Mouse (Mus musculus) E14TG2a.4 (cell line): Measurements from ENCODE around the gene Ceacam19.

ENCODE experiments used
- H3K27me3 ChIP-seq: 2 replicates; pipeline ENCODE4 v1.6.1; 2014; ENCODE audit warnings: low read length, control low read depth; ENCODE audit not compliant: insufficient read depth
- H3K36me3 ChIP-seq: 2 replicates; pipeline ENCODE4 v1.6.1; 2014; ENCODE audit warnings: low read length, control low read depth; ENCODE audit not compliant: insufficient read depth
- H3K4me1 ChIP-seq: replicated peaks from 2 replicates; pipeline ENCODE4 v1.6.1; 2014; ENCODE audit warnings: low read depth, low read length, control low read depth
- H3K4me3 ChIP-seq: replicated peaks from 2 replicates; pipeline ENCODE4 v1.5.1; 2014; ENCODE audit warnings: mild to moderate bottlenecking, low read length
- H3K9me3 ChIP-seq: 2 replicates; pipeline ENCODE4 v1.6.1; 2014; ENCODE audit warnings: low read length, control low read depth
- CTCF ChIP-seq: conservative IDR thresholded peaks from 2 replicates; pipeline ENCODE4 v1.5.1; 2014; ENCODE audit warnings: low read length
- NANOG ChIP-seq: IDR thresholded peaks from 2 replicates; pipeline ENCODE4 v1.6.1; 2014; ENCODE audit warnings: borderline replicate concordance, low read length, mixed read lengths
- POU5F1 ChIP-seq: IDR thresholded peaks from 2 replicates; pipeline ENCODE4 v1.6.1; 2014; ENCODE audit warnings: low read length, borderline replicate concordance

Ceacam19 gene

DNA sequence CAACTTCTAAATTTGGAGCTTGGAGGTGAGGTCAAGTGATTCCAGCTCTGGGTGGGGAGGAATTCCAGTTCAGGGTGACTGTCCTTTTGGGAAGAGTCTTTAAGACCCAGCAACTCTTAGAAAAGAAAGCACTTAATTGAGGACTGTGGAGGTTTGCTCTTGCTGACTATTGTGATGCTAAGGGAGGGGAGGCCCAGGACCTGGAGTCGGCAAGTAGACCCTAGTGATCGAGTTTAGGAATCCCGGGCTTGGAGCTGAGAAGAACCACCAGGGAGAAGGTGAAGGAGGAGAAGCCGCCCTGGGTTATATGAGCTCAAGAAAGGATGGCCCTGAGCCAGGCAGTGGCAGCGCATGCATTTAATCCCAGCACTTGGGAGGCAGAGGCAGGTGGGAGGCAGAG, 40.7 kb upstream of the Ceacam19 start:
- Histone ChIP-seq H3K9me3 (no peaks in the 10 kb centered on the region), H3K27me3 (no peaks in the 10 kb centered on the region), H3K4me3 (0 out of 2 replicates have a peak overlapping the region, but pooled peaks have one; percentile 23), H3K4me1 (peaks cover 68% of the 10 kb centered on the region), H3K36me3 (no peaks in the 10 kb centered on the region)
- TF ChIP-seq NANOG (no peak), POU5F1 (peak; percentile 82)

DNA sequence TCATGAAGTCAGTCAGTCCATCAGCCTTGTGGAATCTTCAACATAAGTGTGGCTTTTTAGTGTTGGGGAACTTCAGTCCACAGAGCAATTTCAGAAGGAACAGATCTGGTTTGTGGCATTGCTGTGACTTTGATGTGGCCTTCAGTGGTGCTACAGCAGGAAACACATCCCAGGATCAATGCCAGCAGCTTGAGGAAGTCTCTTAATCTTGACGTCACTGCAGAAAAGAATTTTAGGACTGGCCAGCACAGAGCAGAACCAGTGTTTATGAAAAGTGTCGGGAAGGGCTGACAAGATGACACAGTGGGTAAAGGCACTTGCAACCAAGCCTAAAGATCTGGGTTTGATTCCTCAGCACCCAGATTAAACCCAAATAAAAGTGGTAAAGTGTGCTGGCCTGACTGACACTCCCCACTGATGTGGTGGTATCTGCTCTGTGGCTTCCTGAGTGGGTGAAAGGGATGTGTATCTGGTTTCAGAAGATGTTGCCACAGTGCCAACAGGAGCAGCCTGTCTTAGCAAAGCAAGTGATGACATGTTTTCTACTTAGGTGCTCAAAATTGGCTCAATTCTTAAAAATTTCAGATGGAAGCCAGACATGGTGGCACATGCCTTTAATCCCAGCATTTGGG, 39.2 kb upstream of the Ceacam19 start:
- Histone ChIP-seq H3K9me3 (no peaks in the 10 kb centered on the region), H3K4me3 (no peak overlapping the region), H3K27me3 (no peaks in the 10 kb centered on the region), H3K4me1 (peaks cover 72% of the 10 kb centered on the region), H3K36me3 (no peaks in the 10 kb centered on the region)
- TF ChIP-seq POU5F1: no peak
- no peak for TF ChIP-seq NANOG
- TF ChIP-seq CTCF: no peak

GRCm38 (mm10) chr7:19925376-19925775, 37.6 kb upstream of the Ceacam19 start:
- Histone ChIP-seq H3K36me3 (no peaks in the 10 kb centered on the region), H3K4me3 (no peak overlapping the region), H3K4me1 (peaks cover 68% of the 10 kb centered on the region), H3K9me3 (no peaks in the 10 kb centered on the region), H3K27me3 (no peaks in the 10 kb centered on the region)
- TF ChIP-seq POU5F1 (no peak), CTCF (no peak), NANOG (no peak)

- no peak overlapping the region for H3K4me3 ChIP-seq
- TF ChIP-seq NANOG: no peak
These were observed 36.0 kb upstream of the Ceacam19 start for GRCm38 (mm10) chr7:19923797-19924196.

GRCm38 (mm10) chr7:19923354-19923753, 35.6 kb upstream of the Ceacam19 start:
- no peak overlapping the region for H3K4me3 ChIP-seq
- H3K36me3 ChIP-seq: peaks cover 10% of the 10 kb centered on the region
- no peaks in the 10 kb centered on the region for H3K9me3 ChIP-seq
- peaks cover 59% of the 10 kb centered on the region for H3K4me1 ChIP-seq
- no peaks in the 10 kb centered on the region for H3K27me3 ChIP-seq
- TF ChIP-seq NANOG (no peak), POU5F1 (no peak), CTCF (no peak)

More at GRCm38 (mm10) chr7:19923797-19924196, 36.0 kb upstream of the Ceacam19 start:
- H3K27me3 ChIP-seq: no peaks in the 10 kb centered on the region
- peaks cover 5% of the 10 kb centered on the region for H3K36me3 ChIP-seq
- H3K9me3 ChIP-seq: no peaks in the 10 kb centered on the region
- H3K4me1 ChIP-seq: peaks cover 63% of the 10 kb centered on the region

DNA sequence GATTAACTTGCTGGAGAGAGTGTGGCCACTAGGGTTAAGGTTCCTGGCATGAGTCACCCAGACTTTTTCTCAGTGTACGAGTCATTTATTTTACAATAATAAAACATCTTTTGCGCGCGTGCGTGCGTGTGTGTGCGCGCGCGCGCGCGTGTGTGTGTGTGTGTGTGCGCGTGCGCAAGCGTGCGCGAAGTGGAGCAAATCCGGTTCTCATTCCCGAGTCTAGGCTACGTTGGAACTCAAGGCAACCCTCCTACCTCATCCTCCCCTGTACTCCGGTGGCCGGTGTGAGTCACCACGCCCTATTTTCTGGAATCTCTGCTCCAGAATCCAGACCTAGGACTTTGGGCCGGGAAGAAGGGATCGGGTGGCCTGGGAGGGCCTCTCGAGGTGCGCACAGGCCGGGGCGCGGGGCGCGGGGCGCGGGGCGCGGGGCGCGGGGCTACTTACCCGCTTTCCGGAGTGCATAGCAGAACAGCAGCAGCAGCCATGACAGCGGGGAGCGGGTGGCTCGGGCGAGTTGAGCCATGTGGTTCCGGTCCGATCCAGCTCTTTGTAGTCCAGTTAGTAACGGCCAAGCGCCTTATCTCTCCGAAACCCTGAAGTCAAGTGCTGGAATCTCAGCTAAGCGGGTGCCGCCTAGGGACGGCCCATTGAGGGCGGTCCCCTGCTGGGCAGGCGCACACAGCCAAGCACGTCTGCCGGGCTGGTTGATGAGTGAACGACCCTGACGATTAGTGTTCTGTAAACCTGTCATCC, 32.9 kb upstream of the Ceacam19 start, which contains the start of gene Pvr:
Gene Pvr (minus strand): TSS at position 655 of the 756 bp plus-strand sequence.
- TF ChIP-seq POU5F1 (no peak), NANOG (no peak), CTCF (no peak)
- no peaks in the 10 kb centered on the region for H3K9me3 ChIP-seq
- H3K36me3 ChIP-seq: peaks cover 36% of the 10 kb centered on the region
- no peaks in the 10 kb centered on the region for H3K27me3 ChIP-seq
- peak within 1 kb of the TSS; percentile 83 for H3K4me3 ChIP-seq
- H3K4me1 ChIP-seq: peaks cover 56% of the 10 kb centered on the region

DNA sequence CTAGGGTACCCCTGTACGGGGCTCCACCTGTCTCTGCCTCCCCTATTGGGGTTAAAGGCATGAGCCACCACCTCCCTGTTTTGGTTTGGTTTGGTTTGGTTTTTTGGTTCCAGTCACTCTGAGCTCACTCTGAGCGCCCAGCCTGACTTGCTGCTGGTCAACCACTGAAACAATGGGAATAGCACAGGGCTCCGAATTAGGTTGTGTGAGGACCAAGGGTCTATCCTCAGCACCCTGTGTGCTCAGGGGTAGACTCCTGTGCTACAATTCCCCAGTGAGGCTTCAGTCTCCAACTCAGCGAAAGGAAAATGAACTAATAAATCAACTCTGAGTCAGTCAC, 32.4 kb upstream of the Ceacam19 start:
- TF ChIP-seq CTCF (no peak), POU5F1 (no peak), NANOG (no peak)
- no peaks in the 10 kb centered on the region for H3K9me3 ChIP-seq
- H3K27me3 ChIP-seq: no peaks in the 10 kb centered on the region
- H3K36me3 ChIP-seq: peaks cover 41% of the 10 kb centered on the region
- H3K4me1 ChIP-seq: peaks cover 53% of the 10 kb centered on the region
- peak overlapping the region; percentile 83 for H3K4me3 ChIP-seq

DNA sequence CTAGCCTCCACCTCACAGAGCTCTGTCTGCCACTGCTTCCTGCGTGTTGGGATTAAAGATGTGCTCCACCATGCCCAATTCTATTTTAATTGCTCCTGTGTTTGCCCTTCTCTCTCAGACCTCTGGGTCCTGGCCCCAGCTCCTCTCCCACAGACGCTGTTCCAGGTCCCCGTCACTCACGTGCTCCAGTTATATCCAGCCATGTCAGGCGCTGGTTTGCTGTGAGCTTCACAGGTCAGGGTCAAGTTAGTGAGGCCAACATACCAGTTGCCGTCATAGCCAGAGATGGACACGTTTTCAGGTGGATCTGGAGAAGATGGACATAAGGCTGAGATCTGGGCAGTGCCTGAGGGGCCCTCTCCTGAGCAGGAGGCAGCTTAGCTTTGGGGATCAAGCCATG, 26.8 kb upstream of the Ceacam19 start:
- TF ChIP-seq POU5F1 (no peak), CTCF (no peak), NANOG (no peak)
- Histone ChIP-seq H3K4me3 (no peak overlapping the region), H3K4me1 (peaks cover 52% of the 10 kb centered on the region), H3K36me3 (peaks cover 93% of the 10 kb centered on the region), H3K27me3 (no peaks in the 10 kb centered on the region), H3K9me3 (peaks cover 3% of the 10 kb centered on the region; the same call in 1 of the 2 replicates)
